Mouse (Mus musculus) mouse embryonic stem cell (cell line): Measurements from ENCODE around the gene Chchd6.

Experiments used
- in situ Hi-C, 2 experiments: fragments of 300-500 bp; cut with MboI; formaldehyde crosslinking; loops; 1 replicate in 1 of 2; 3 replicates in 1 of 2; pipeline ENCODE4 v1.14.3; 2019 to 2020; ENCODE audit warnings: low sequenced_read_pairs in 2 of 2, low pct_unique_long_range_greater_than_20kb in 1 of 2, mixed read lengths in 1 of 2; ENCODE audit not compliant: unreplicated experiment in 1 of 2

Gene Chchd6

GRCm38 (mm10) chr6:89354726-89355125, 240.7 kb downstream of the Chchd6 start:
- in situ Hi-C loops = no loop called here

- in situ Hi-C loops = no loop called here
Measured at GRCm38 (mm10) chr6:89354076-89354475, 241.4 kb downstream of the Chchd6 start.

GRCm38 (mm10) chr6:89353101-89353500, 242.4 kb downstream of the Chchd6 start:
- in situ Hi-C loops = no loop called here

- in situ Hi-C loops = no loop called here
Measured at GRCm38 (mm10) chr6:89351441-89352137, 243.9 kb downstream of the Chchd6 start.

GRCm38 (mm10) chr6:89350520-89350919, 244.9 kb downstream of the Chchd6 start:
- in situ Hi-C loops = no loop called here

GRCm38 (mm10) chr6:89350037-89350515, 245.4 kb downstream of the Chchd6 start:
- in situ Hi-C loops = no loop called here

GRCm38 (mm10) chr6:89348363-89348762, 247.1 kb downstream of the Chchd6 start:
- in situ Hi-C loops = no loop called here

- in situ Hi-C loops = no loop called here
Measured at GRCm38 (mm10) chr6:89347792-89348191, 247.7 kb downstream of the Chchd6 start.

GRCm38 (mm10) chr6:89345855-89346254, 249.6 kb downstream of the Chchd6 start:
- in situ Hi-C loops = no loop called here

GRCm38 (mm10) chr6:89345486-89345785, 250.0 kb downstream of the Chchd6 start:
- in situ Hi-C loops = no loop called here

- in situ Hi-C loops = no loop called here
Measured at GRCm38 (mm10) chr6:89344613-89345485, 250.6 kb downstream of the Chchd6 start.

GRCm38 (mm10) chr6:89341981-89342380, 253.5 kb downstream of the Chchd6 start:
- in situ Hi-C loops = no loop called here

- in situ Hi-C loops = no loop called here
Measured at GRCm38 (mm10) chr6:89339447-89339846, 256.0 kb downstream of the Chchd6 start.

- in situ Hi-C loops = no loop called here
Measured at GRCm38 (mm10) chr6:89338733-89339132, 256.7 kb downstream of the Chchd6 start.

GRCm38 (mm10) chr6:89337574-89337973, 257.9 kb downstream of the Chchd6 start:
- in situ Hi-C loops = no loop called here

- in situ Hi-C loops = no loop called here
Measured at GRCm38 (mm10) chr6:89333964-89334702, 261.3 kb downstream of the Chchd6 start.
